Mouse (Mus musculus): Measurements from ENCODE around the gene Cacnb1.

Cacnb1 gene

DNA sequence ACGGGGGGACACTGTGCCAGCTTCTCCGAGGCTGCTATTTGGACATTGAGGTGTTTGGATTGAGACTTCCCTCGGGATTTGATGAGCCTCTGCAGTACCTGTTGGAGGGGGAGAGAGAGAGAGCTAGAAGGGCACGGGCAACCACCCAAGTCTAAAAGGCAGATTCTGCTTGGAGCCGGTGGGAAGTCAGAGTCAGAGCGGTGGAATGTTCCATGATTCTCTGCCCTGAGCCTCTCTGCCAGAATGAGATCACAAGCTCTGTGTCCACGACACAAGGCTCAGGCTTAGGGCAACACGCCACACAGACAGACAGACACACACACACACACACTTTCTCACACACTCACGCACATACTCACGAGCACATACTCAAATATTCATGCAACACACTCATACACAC lies 17.1 kb downstream of the Cacnb1 start:
- no peak for DNase-seq

DNA sequence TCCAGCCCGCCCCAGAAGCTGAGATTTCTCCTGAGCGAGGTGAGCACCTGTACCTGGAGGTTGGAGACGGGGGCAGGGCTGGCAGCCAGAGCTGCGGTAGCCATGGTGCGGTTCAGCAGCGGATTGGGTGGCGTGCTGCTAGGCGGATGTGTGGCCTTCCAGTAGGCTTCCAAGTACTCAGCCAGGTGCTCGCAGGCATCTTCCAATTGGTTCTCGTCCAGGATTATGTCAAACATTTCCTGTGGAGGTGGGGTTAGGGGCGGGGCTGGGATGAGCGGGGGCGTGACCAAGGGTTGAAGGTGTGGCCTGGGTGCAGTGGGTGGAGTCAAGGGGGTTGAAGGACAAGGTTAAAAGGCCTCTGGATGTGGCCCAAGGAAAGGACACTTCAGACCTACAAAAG lies 17.8 kb downstream of the Cacnb1 start:
- no peak for DNase-seq

DNA sequence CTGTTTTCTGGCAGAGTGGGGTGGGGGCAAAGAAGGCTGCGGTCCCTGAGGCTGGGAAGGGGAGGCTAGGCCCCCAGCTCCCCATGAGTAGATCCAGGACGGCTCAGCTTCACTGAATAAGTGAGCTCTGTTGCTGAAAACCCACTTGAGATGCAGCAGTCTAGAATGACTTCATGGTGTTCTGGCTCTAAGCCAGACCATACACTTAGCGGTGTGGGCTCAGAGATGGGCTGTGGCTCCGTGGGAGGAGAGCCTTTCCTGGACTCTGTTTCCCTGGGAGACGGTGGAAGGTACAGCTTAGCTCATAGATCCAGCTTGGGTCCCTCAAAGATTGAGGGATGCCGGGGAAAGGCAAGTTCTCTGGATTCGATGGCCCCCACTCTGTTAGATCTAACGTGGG lies 18.7 kb downstream of the Cacnb1 start:
- no peak for DNase-seq

DNA sequence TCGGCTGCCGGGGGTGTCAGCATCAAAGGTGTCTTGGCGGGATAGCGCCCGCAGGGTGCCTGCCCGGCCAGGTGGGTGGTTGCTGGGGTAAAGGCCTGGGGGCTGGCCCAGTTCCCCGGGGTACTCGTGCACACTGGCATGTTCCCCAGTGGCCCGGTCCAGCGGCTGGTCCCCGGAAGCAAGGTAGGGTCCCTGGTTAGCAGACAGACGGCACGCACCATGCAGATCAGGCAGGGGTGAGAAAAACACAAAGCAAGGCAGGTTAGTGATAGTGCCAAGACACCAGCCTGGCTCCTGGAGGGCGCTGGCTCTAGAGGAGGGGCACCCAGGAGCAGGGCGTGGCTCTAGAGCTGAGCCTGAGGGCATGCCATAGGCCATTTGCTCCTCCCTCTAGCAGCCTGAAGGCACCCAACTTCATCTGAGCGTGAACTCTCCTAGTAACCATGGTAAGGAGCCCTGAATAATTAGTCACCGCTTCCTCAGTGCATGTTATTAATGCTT lies 19.6 kb downstream of the Cacnb1 start:
- no peak for DNase-seq

DNA sequence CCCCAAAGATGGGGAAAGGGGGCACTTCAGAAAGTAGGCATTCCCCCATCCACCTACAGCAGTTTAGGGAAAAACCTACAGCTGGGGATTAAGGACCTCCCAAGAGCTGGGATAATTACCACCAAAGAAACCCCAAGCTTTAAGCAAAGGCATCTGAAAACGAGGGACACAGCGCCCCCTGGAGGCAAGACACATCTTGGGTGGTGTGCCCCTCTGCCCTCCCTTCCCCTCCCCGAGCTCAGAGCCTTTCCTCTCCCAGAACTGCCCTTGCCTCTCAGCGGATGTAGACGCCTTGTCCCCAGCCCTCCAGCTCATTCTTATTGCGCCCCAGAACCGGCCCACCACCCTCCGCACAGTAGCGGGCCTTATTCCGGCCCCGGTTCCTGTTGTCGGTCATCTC lies 20.2 kb downstream of the Cacnb1 start:
- DNase-seq, result peak; percentile 75 to 83

DNA sequence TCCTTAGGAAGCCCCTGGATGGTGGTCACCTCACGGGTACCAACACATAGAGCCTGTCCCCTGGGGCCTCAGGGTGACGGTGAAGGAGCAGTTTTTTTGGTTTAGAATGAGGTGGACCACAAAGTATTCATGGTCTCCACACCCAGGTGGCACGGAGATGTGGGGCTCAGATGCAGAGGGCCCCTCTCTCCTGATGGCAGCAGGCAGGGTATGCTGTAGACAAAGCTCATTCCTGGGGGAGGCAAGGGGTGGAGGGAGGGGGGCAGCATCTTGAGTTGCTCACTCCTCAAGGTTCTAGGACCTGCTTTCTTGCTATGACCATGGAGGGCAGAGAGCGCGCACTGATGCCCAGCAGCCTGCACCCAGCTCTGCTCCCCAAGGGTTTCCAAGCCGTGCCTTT lies 20.8 kb downstream of the Cacnb1 start:
- no peak for DNase-seq

DNA sequence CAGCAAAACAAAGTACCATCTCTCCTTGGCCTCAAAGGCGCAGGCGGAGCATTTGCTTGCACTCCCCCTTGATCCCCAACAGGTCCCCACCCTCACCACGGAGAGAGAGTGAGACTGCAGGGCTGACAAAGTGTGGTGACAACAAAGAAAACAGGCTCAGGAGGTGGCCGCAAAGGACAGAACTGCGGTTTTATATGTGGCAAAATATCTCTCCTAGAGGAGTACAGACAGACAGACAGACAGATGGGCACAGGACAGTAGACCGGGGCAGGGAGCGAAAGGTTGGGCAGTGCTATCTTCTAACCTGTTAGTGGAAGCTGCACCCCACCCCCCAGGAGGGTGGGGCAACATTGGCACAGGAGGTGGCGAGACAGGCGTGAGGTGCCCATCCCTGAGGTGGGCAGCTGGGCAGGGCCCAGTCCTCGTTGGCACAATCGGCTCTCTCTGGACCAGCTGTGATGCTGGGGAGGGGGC lies 21.4 kb downstream of the Cacnb1 start:
- no peak for DNase-seq

DNA sequence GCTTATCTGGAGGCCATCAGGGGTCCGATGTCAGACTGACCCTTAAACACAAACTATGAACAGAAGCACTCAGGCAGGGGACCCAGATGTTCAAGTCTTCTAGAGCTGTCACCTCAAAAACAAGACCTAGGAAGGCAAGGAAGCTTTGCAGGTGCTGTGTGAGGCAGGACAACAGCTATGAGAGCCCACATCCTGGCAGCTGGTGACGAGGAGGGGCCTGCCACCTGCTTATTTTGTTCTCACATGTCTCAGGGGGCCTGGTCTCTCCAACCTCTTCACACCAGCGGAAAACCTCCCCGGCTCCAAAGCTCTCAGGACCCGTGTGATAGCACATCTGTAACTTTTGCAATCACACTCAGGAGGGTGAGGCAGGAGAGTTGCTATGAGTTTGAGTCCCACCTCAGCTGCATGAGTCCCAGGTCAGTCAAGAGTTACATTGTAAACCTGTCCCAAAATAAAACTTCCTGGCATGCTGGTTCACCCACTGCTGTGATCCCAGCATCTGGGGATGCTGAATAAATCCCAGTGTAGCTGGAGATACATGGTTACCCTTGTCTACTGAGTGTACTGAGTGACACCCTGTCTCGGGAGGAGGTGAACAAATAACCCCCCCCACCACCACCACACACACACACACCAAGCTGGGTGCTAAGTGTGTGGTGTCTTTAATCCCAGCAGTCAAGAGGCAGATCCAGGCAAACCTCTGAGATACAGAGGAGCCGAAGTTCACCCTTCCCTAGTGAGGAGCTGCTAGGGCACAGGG lies 22.3 kb downstream of the Cacnb1 start:
- no peak for DNase-seq

DNA sequence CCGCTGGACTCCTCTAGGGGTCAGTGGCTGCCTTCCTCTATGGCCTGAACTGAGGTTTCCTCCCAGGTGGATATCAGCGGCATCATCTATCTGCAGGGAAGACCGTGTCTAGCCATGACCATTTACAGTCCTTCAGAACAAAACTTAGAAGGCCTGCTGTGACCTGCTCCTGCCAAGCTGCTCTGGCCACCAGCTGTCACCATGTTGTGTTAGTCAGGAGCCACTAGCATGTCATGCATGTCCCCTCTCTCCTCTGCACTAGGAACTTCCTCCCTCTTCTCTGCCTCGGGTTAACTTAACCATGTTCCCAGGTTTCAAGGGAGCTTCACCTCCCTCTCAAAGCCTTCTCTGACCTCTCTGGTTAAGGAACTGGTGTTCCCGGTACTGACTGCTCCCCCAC lies 23.1 kb downstream of the Cacnb1 start:
- DNase-seq, result no peak

DNA sequence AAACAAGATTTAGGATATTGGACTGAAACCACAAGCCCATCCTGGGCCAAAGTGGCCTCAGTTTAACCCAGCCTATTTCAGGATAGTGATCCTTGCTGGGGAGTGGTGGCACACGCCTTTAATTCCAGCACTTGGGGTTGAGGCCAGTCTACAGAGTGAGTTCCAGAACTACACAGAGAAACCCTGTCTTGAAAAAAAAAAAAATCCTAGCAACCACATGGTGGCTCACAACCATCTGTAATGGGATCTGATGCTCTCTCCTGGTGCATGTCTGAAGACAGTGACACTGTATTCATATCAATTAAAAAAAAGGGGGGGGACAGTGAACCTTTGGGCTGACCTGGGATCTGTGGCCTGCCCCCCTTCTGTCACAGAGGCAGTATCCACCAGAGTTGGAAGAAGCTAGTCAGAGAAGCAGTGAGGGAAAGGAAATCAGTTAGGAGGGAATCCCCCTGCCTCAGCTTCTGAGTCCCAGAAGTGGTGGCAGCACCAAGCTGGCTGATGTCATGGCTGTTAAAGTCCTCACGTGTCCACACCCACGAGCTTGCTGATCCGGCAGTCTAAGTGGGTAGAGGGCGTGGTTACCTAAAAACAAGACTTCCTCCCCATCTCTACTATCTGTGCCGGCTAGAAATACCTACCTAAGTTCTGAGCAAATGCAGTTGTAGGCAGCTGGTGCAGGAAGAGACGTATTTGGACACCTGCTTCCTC lies 23.8 kb downstream of the Cacnb1 start:
- DNase-seq, result no peak

DNA sequence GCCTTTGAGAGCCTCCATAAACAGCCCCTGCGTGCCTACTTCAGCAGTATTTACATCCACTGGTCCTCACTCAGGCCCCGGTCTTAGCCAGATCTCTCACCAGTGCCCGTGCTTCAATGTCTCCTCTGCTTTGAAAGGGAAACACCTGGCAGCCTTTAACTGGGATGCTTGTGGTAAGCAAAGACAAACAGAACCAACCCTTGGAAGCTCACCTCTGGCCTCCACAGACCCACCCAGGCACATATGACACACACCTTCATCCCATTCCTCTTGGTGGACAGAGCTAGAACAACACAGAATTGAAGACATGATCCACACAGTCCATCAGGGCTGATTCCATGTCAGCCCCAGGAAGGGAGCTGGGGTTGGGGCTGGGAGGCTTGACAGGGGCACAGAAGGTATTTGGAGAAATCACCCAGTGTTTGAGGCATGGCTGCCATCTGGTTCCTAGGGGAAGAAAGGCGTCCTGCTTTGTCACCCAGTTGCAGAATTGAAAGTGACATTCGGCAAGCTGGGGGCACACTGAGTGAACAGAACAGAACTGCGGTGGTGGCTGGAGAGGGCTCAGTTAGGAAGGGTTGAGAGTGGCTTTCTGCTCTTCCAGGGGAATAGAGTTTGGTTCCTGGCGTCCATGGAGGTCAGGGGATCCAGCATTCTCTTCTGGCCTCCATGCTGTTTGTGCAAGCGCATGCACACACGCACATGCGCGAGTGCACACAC lies 24.6 kb downstream of the Cacnb1 start:
- DNase-seq, result no peak

DNA sequence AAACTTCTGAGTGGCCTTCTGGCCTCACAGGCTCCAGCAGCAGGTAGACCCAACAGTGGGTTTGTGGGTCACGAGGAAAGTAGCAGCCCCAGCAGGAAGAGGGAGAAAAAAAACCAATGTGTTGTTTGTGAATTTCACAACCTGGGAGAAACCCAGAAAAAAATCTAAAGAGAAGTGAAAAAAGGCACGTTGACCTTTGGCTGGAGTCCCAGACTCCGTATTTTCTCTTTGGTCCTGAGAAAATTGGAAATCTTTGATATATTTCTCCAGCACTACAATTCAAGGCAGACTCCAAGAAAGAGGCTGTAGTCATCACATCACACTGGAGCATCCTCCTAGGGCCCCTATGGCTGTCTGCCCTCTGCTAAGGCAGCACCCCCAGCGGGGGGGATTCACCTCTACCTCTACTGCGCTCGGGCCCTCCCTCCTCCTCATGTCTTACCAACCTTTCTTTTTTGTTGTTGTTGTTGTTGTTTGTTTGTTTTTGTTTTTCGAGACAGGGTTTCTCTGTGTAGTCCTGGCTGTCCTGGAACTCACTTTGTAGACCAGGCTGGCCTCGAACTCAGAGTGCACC lies 25.4 kb downstream of the Cacnb1 start:
- DNase-seq, result no peak

DNA sequence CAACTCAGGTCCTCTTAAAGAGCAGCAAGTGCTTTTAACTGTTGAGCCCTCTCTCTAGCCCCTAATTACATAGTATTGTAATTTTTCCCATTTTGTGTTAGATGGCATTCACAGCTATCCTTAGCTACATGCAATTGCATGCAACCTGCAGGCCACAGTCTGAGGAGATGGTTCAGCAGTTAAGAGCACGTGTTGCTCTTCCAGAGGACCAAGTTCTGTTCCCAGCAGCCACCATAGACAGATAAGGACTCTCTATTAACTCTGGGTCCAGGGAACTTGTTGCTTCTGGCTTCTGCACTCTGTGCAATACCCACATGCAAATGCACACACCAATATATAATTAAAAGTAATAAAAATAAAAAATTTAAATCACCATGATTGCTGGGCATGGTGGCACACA lies 26.1 kb downstream of the Cacnb1 start:
- no peak for DNase-seq

DNA sequence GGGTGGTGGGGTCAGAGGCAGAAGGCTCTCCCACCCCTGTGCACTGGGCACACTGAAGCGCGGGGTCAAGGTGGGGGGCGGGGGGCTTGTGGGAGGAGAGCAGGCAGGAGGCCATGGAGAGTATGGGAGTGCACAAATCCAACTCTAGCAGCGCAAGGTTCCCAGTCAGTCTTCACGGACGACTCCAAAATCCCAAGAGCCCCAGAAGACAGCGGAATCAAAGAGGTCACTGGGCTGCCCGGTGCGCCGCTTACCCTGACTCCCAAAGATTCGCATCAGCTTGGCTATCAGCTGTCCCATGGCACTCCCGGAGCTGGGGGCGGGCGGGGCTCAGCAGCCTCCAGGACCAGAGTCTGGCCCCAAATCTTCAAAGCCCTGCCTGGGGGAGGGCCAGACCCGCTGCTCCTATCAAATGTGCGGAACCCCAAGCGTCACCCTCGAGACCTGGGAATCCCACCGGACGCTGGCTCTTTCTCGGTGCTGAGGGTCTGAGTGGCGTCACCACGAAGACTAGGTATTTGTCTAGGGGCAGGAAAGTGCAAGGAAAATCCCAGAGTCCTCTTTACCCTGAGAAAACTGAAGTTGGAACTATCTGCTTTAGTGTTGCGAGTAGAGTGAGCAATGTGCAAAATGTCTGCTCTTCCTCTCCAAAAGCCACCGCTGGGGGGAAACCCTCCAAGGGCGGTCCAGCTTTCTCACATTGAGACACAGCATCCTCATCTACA lies 27.1 kb downstream of the Cacnb1 start, which contains the start of gene Arl5c:
Gene Arl5c (minus strand): TSS at position 618 of the 725 bp plus-strand sequence.
- peak; percentile 28 to 30 for DNase-seq

DNA sequence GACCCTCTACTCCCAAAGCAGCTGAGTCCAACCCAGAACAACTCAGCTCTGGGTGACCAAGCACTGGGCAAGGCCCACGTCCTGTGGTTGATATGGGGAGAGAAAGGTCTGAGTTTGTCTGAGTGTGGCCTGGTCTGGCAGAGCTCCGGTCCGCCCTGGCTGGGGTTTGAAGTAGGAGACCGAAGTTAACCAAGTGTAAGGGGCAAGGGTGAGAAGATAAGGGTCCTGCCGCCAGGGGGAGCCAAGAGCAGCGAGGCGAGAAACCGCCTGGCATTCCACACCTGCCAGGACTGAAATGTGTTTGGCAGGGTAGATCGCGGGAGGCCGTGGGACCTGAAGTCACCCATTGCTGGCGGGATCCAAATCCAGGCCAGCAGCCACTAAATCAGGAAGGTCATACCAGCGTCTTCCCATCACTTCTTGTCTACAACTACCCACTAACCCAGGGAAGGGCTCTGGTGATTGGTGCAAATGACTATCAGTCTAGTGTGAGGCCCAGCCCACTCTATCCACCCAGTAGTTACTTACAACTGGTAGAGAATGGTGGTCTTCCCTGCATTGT lies 28.2 kb downstream of the Cacnb1 start:
- DNase-seq, result peak; percentile 76 to 81

DNA sequence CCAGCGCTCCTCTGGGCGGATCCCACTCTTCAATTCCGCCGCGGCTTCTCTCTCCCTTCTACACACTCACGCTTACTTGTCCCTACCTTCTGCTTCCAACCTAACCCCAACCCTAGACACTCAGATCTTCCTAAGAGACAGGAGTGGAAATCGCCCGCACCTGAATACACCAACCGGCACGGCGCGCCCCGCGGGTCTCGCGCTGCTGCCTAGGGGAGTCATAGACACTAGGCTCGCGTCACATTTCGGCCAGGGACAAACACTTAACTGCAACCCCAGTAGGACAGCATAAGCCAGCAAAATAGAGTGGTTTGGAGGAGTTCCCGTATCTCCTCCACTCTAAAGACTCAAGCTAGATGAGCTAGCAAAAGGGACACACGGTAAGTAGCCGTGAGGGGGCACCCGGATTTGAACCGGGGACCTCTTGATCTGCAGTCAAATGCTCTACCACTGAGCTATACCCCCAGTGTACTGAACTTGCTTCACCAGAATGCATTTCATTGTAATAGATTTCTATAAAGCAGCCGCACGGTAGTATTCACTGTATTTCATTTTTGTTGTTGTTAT lies 34.2 kb downstream of the Cacnb1 start:
- DNase-seq, result peak; percentile 88 to 91

DNA sequence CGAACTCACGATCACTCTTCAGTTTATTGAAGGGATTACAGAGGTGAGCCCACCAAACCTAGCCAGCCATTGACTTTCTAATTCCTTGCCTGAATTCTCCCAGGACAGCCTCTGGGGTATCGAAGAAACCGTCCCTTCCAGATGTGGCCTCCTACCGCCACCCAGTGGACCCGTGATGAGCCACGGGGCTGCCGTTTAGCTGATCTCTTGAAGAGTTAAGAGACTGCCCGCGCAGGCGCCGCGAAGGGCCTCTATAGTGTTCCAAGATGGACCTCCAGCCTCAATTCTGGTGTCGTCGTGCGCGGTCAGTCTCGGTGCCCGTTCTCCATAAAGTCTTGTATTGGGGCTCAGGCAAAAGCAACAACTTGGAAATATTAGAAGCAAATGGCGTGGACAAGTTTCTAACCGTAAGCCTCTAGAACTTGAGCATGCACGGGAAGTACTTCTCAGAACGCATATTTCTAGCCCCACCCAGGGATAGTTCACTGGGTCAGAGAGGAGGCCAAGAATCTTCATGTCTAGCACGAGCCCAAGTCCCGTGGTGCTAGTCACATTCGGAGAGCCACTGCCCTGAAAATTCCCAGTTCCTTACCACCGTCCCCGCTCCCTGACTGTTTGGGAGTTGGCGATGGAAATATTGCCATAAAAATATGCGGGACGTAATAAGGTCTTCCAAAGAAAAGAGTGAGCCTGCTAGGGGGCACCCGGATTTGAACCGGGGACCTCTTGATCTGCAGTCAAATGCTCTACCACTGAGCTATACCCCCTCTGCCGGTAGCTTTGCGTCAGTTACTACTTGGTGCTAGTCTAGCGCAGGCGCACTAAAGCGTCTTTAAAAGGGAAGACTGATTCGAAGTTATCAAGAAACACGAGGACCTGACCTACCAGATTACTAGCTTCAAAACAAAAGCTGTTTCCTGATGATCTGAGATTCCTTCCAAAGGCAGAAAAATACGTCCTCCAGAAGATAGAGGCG lies 35.0 kb downstream of the Cacnb1 start:
- peak; percentile 90 to 97 for DNase-seq

DNA sequence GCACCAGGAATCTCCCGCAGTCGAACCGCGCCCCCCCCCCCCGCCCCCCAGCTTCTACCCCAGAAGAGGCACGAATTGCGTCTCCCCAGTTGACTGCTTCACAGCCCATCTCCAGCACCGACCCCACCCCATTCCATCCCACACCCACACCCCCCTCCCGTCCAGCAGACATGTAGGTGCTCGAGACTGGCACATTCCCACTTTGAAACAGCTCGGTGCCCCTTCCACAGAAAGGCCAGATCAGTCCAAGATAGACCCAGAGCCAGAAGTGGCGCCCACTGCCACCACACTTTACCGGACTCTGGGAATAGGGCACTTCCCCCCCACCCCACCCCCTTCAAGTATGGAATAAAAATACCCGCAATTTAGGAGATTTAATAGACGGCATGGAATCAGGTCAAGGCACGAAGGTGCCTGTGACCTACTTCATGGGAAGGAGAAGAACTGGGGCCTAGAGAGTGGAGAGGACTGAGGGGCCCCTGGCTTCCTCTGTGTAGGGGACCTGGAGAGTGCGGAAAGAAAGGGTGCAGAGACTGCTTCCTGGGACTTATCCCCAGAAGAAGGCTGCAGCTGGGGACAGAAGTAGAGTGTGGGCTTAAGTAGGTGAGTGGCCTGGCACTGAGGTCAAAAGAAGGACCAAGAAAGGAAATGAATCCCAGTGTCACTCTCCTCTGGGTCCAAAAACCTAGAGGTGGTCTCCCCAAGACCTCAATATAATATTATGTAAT lies 35.9 kb downstream of the Cacnb1 start:
- DNase-seq, result no peak

Data from cerebellum, adult 18-20 months (tissue).